Mouse (Mus musculus): ENCODE results near the gene Ccl27a.

- TF ChIP-seq CTCF (IDR thresholded peaks at IDR 0.05) (no peak), EP300 (IDR thresholded peaks at IDR 0.05) (no peak)
Measured at GRCm38 (mm10) chr4:41758701-41759100, 15.3 kb downstream of the Ccl27a start.
